Mouse (Mus musculus): Measurements from ENCODE around the gene Lat. TPM values are rescaled to one million over a fixed set of nuclear protein-coding genes. Genes with fewer than 3 reads are reported as not detected.

Gene Lat
- polyA plus RNA-seq, 1 experiment = 11.8 TPM

DNA sequence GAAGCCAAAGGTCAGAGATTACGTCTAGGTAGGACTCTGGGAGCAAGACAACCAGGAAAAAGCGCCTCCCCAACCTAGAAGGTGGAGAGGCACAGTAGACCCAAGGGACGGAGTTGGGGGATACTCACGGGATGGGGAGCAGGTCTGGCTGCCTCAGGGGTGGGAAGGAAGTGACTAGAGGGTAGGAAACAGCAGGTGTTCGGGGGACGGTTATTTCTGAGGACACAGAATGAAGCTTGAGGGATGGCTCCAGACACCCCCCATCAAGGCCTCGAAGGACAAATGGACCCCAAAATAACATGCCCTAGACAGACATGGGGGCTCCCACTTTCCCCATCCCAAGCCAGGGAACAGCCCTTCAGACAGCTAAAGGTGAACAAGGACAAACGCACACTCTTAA is 1.0 kb downstream of the Lat start:
- H3K27ac ChIP-seq (ENCODE audit: insufficient read depth, low read depth, low read length) = no peak overlapping the region
- no peak overlapping the region for H3K4me3 ChIP-seq (ENCODE audit: insufficient read depth, low read depth, low read length)
- TF ChIP-seq CTCF (conservative IDR thresholded peaks at IDR 0.05; ENCODE audit: insufficient read depth, insufficient read length, low read depth, low read length) (no peak), POLR2A (IDR thresholded peaks at IDR 0.05; ENCODE audit: low read depth, low read length) (no peak)
- WGBS = 85% methylated on average over 8 of the region's 8 CpGs
- peaks cover 1% of the 10 kb centered on the region; the same call in 1 of the 2 replicates for H3K36me3 ChIP-seq (ENCODE audit: control insufficient read depth, insufficient read depth, low read length)
- no peaks in the 10 kb centered on the region for H3K4me1 ChIP-seq (ENCODE audit: control insufficient read depth, insufficient read depth, low read length)
- DNase-seq = no peak
- no peaks in the 10 kb centered on the region for H3K27me3 ChIP-seq (replicated peaks; ENCODE audit: control insufficient read depth, insufficient read depth, low read length)

GRCm38 (mm10) chr7:126367636-126368035 is 1.7 kb downstream of the Lat start:
- H3K27ac ChIP-seq (ENCODE audit: insufficient read depth, low read depth, low read length) = no peak overlapping the region
- H3K36me3 ChIP-seq (ENCODE audit: control insufficient read depth, insufficient read depth, low read length) = peaks cover under 1% of the 10 kb centered on the region; the same call in 1 of the 2 replicates
- no peaks in the 10 kb centered on the region for H3K4me1 ChIP-seq (ENCODE audit: control insufficient read depth, insufficient read depth, low read length)
- no peak overlapping the region for H3K4me3 ChIP-seq (ENCODE audit: insufficient read depth, low read depth, low read length)
- H3K27me3 ChIP-seq (replicated peaks; ENCODE audit: control insufficient read depth, insufficient read depth, low read length) = no peaks in the 10 kb centered on the region
- WGBS = 73% methylated on average over 10 of the region's 10 CpGs
- TF ChIP-seq CTCF (conservative IDR thresholded peaks at IDR 0.05; ENCODE audit: insufficient read depth, insufficient read length, low read depth, low read length) (no peak), POLR2A (IDR thresholded peaks at IDR 0.05; ENCODE audit: low read depth, low read length) (no peak)
- DNase-seq = no peak

- no peak overlapping the region for H3K4me3 ChIP-seq (ENCODE audit: insufficient read depth, low read depth, low read length)
- no peak for DNase-seq
- WGBS = 85% methylated on average over 6 of the region's 6 CpGs
- H3K36me3 ChIP-seq (ENCODE audit: control insufficient read depth, insufficient read depth, low read length) = no peaks in the 10 kb centered on the region
- TF ChIP-seq POLR2A (IDR thresholded peaks at IDR 0.05; ENCODE audit: low read depth, low read length) (no peak), CTCF (conservative IDR thresholded peaks at IDR 0.05; ENCODE audit: insufficient read depth, insufficient read length, low read depth, low read length) (no peak)
- H3K27me3 ChIP-seq (replicated peaks; ENCODE audit: control insufficient read depth, insufficient read depth, low read length) = no peaks in the 10 kb centered on the region
- no peak overlapping the region for H3K27ac ChIP-seq (ENCODE audit: insufficient read depth, low read depth, low read length)
- no peaks in the 10 kb centered on the region for H3K4me1 ChIP-seq (ENCODE audit: control insufficient read depth, insufficient read depth, low read length)
Observed at GRCm38 (mm10) chr7:126363038-126363437, 6.3 kb downstream of the Lat start.

DNA sequence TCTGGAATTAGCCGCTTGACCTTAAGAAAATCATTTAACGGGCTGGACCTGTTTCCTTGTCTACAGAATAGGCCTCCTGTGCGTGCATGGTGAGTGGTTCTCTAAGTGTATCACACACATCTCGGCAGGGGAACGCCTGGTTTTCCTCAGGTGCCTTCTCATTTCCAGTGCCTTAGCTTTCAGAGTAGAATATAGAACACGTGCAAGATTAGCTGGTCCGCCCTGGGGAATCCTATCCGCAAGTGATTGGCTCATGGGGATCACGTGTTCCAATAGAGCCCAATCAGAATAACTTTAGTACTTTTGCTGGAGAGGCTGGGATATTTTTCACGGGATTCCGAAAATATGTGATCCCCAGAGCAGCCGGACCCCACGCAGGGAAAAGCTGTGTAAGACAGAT is 10.3 kb downstream of the Lat start:
- no peak overlapping the region for H3K27ac ChIP-seq (ENCODE audit: insufficient read depth, low read depth, low read length)
- no peak for DNase-seq
- no peaks in the 10 kb centered on the region for H3K4me1 ChIP-seq (ENCODE audit: control insufficient read depth, insufficient read depth, low read length)
- TF ChIP-seq POLR2A (IDR thresholded peaks at IDR 0.05; ENCODE audit: low read depth, low read length) = no peak
- 71% methylated on average over 13 of the region's 13 CpGs for WGBS
- H3K27me3 ChIP-seq (replicated peaks; ENCODE audit: control insufficient read depth, insufficient read depth, low read length) = no peaks in the 10 kb centered on the region
- no peaks in the 10 kb centered on the region for H3K36me3 ChIP-seq (ENCODE audit: control insufficient read depth, insufficient read depth, low read length)
- no peak overlapping the region for H3K4me3 ChIP-seq (ENCODE audit: insufficient read depth, low read depth, low read length)

- no peak overlapping the region for H3K27ac ChIP-seq (ENCODE audit: insufficient read depth, low read depth, low read length)
- H3K4me1 ChIP-seq (ENCODE audit: control insufficient read depth, insufficient read depth, low read length) = no peaks in the 10 kb centered on the region
- H3K36me3 ChIP-seq (ENCODE audit: control insufficient read depth, insufficient read depth, low read length) = no peaks in the 10 kb centered on the region
- TF ChIP-seq POLR2A (IDR thresholded peaks at IDR 0.05; ENCODE audit: low read depth, low read length) (no peak), CTCF (conservative IDR thresholded peaks at IDR 0.05; ENCODE audit: insufficient read depth, insufficient read length, low read depth, low read length) (no peak)
- WGBS = 92% methylated on average over 9 of the region's 9 CpGs
- H3K27me3 ChIP-seq (replicated peaks; ENCODE audit: control insufficient read depth, insufficient read depth, low read length) = no peaks in the 10 kb centered on the region
- DNase-seq = no peak
- no peak overlapping the region for H3K4me3 ChIP-seq (ENCODE audit: insufficient read depth, low read depth, low read length)
Observed at GRCm38 (mm10) chr7:126358413-126358812, 11.0 kb downstream of the Lat start.

GRCm38 (mm10) chr7:126357838-126358237 is 11.5 kb downstream of the Lat start:
- Histone ChIP-seq H3K4me1 (ENCODE audit: control insufficient read depth, insufficient read depth, low read length) (no peaks in the 10 kb centered on the region), H3K27me3 (replicated peaks; ENCODE audit: control insufficient read depth, insufficient read depth, low read length) (no peaks in the 10 kb centered on the region), H3K4me3 (ENCODE audit: insufficient read depth, low read depth, low read length) (no peak overlapping the region), H3K36me3 (ENCODE audit: control insufficient read depth, insufficient read depth, low read length) (no peaks in the 10 kb centered on the region), H3K27ac (ENCODE audit: insufficient read depth, low read depth, low read length) (no peak overlapping the region)
- TF ChIP-seq POLR2A (IDR thresholded peaks at IDR 0.05; ENCODE audit: low read depth, low read length) (no peak), CTCF (conservative IDR thresholded peaks at IDR 0.05; ENCODE audit: insufficient read depth, insufficient read length, low read depth, low read length) (no peak)
- DNase-seq = no peak
- 85% methylated on average over 6 of the region's 6 CpGs for WGBS

DNA sequence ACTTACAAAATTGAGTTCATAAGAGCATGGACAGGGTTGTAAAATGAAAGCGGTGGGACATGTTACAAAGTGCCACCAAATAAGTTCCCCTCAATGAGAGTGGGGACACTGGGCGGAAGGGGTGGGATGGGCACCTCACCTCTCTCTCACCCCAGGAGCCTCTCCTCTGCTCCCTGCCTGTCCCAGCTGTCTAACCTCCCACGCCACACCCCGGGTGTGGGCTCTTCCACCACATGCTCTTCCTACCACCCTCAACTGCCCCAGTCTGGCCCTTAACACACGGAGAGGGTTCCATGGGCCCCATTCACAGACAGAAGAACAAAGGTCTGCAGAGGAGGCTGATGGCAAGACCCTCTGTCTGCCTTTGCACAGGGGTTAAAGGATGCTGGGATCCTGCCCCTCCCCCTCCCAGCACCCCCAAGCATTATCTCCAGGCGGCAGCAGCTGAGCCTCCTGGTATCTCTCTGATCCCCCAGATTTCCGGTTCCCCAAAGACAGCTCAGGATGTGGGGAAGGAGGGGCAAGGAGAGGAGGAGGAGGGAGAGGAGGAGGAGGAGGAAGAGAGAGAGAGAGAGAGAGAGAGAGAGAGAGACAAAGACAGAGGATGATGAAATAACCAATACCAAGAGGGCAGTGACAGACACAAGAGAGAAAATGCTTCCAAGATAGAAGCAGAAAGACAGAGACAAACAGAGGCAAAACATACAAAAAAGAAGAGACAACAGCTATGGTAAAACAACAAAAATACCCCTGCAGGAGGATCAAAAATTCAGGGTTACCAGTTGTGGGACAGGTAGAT is 12.4 kb downstream of the Lat start:
- Histone ChIP-seq H3K4me1 (ENCODE audit: control insufficient read depth, insufficient read depth, low read length) (no peaks in the 10 kb centered on the region), H3K27ac (ENCODE audit: insufficient read depth, low read depth, low read length) (no peak overlapping the region)
- DNase-seq = no peak

More for the DNA sequence above, 12.4 kb downstream of the Lat start:
- Histone ChIP-seq H3K27me3 (replicated peaks; ENCODE audit: control insufficient read depth, insufficient read depth, low read length) (no peaks in the 10 kb centered on the region), H3K36me3 (ENCODE audit: control insufficient read depth, insufficient read depth, low read length) (no peaks in the 10 kb centered on the region), H3K4me3 (ENCODE audit: insufficient read depth, low read depth, low read length) (no peak overlapping the region)
- TF ChIP-seq POLR2A (IDR thresholded peaks at IDR 0.05; ENCODE audit: low read depth, low read length) (no peak), CTCF (conservative IDR thresholded peaks at IDR 0.05; ENCODE audit: insufficient read depth, insufficient read length, low read depth, low read length) (no peak)
- WGBS = 64% methylated on average over 7 of the region's 7 CpGs

Data from kidney, adult 2 months (tissue).